ENCODE assay signal across 23 mouse cellular contexts in the genomic region with DNA sequence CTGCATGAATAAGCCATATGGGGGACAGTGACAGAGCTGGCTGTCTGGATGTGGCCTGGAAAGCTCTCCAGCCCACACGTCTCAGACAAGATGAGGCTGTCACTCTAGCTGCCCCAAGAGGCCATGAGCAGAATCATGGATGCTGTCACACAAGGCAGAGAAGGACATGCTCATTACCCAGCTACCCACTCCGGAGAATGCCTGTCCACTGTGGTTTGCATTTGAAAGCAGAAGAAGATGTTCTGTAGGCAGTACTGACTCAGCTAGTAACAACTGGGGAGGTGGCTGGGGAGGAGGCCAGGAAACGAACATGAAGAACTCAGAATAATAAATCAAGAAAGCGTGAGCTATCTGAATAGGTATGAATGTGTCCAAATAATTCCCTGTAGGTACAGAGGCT.
DNase-seq lines count a peak whose midpoint lies in the region; ATAC-seq lines count a peak whose summit lies in the region.
"Had no signal": no experiment of that assay in that cellular context is flagged by ENCODE, and none has a peak within 500 bp of the region (broad histone marks: within the 10 kb centered on the region; RNA-seq: fewer than 3 reads in every experiment).

No protein-coding gene starts in this region.

- no peak overlapping the region for H3K4me2 ChIP-seq in heart, embryonic 12.5 days
- H3K4me2 ChIP-seq: liver, embryonic 13.5 days; midbrain, embryonic 12.5 days; neural tube, embryonic 15.5 days had no signal

- H3K9me3 ChIP-seq in heart, embryonic 10.5 days = no peaks in the 10 kb centered on the region
- no peaks in the 10 kb centered on the region for H3K9me3 ChIP-seq in heart, embryonic 12.5 days (replicated peaks)
- H3K9me3 ChIP-seq: liver, embryonic 13.5 days; midbrain, embryonic 12.5 days; neural tube, embryonic 15.5 days had no signal

- intact Hi-C loops in left cerebral cortex, postnatal 4 days (cut with DNase I) = no loop called here

- no peak overlapping the region for H3K9ac ChIP-seq in heart, embryonic 12.5 days
- H3K9ac ChIP-seq: liver, embryonic 13.5 days; midbrain, embryonic 12.5 days; neural tube, embryonic 15.5 days had no signal

- no peak for ATAC-seq in heart, embryonic 12.5 days (ENCODE audit: insufficient number of reproducible peaks, low FRiP score)
- no peak for ATAC-seq in CD4-positive, CD25-positive, alpha-beta regulatory T cell, adult 4 months
- ATAC-seq: Patski had no signal

- H3K27me3 ChIP-seq in heart, embryonic 10.5 days (ENCODE audit: insufficient read depth, poor library complexity, severe bottlenecking) = no peaks in the 10 kb centered on the region
- no peaks in the 10 kb centered on the region for H3K27me3 ChIP-seq in heart, embryonic 12.5 days (replicated peaks)
- H3K27me3 ChIP-seq: liver, embryonic 13.5 days; midbrain, embryonic 12.5 days; neural tube, embryonic 15.5 days; Patski had no signal

- H3K4me1 ChIP-seq in heart, embryonic 10.5 days = no peaks in the 10 kb centered on the region
- H3K4me1 ChIP-seq in heart, embryonic 12.5 days (replicated peaks) = no peaks in the 10 kb centered on the region
- H3K4me1 ChIP-seq: liver, embryonic 13.5 days; neural tube, embryonic 15.5 days had no signal

- 0 out of 2 replicates have a peak, but pooled peaks cover 3% of the 10 kb centered on the region for H3K36me3 ChIP-seq in heart, embryonic 10.5 days
- peaks cover 6% of the 10 kb centered on the region; the same call in 1 of the 2 replicates for H3K36me3 ChIP-seq in heart, embryonic 12.5 days
- H3K36me3 ChIP-seq: G1E; liver, embryonic 13.5 days; midbrain, embryonic 12.5 days; neural tube, embryonic 15.5 days had no signal

- DNase-seq in heart, embryonic 10.5 days (ENCODE audit: low spot score) = peak; percentile 74
- DNase-seq in left cerebral cortex, adult 18-20 months (ENCODE audit: low spot score in 2 of 2) = peak; percentile 42 to 57
- DNase-seq in left cerebral cortex, postnatal 4 days = no peak
- peak; percentile 59 to 65 for DNase-seq in right cerebral cortex, adult 2 months (ENCODE audit: low spot score in 2 of 2)
- no peak for DNase-seq in right cerebral cortex, postnatal 14 days
- DNase-seq in right cerebral cortex, postnatal 36 days (ENCODE audit: low spot score in 2 of 2) = peak; percentile 34 to 56
- DNase-seq: adrenal gland, postnatal 36 days; cerebellum, adult 11 months; cerebellum, adult 9-11 months; gastrocnemius, postnatal 14 days; heart, adult 11 months; kidney, adult 11 months; kidney, postnatal 4 days; liver, embryonic 13.5 days; lung, adult 2 months; lung, postnatal 14 days had no signal

- WGBS in heart, embryonic 10.5 days = 70% methylated on average over 4 of the region's 4 CpGs
- 68% methylated on average over 4 of the region's 4 CpGs for whole genome bisulfite sequencing in heart, embryonic 12.5 days

- H3K4me3 ChIP-seq in heart, embryonic 10.5 days = no peak overlapping the region
- H3K4me3 ChIP-seq in heart, embryonic 12.5 days = no peak overlapping the region
- H3K4me3 ChIP-seq: liver, embryonic 13.5 days; midbrain, embryonic 12.5 days; neural tube, embryonic 15.5 days had no signal

- no peak overlapping the region for H3K27ac ChIP-seq in heart, embryonic 10.5 days
- H3K27ac ChIP-seq in heart, embryonic 12.5 days (ENCODE audit: poor library complexity, severe bottlenecking) = no peak overlapping the region
- H3K27ac ChIP-seq: liver, embryonic 13.5 days; midbrain, embryonic 12.5 days; neural tube, embryonic 15.5 days; stomach, postnatal 0 days had no signal

Comparison
In these comparisons a context has a peak if more than half of its experiments do, and no peak if none do; other contexts are left out.
1. DNase-seq: peak in heart, embryonic 10.5 days (single experiment), left cerebral cortex, adult 18-20 months (2 of 2), right cerebral cortex, adult 2 months (2 of 2) and right cerebral cortex, postnatal 36 days (2 of 2); none in left cerebral cortex, postnatal 4 days (single experiment) and right cerebral cortex, postnatal 14 days (single experiment).